Mouse (Mus musculus) adrenal gland, postnatal 0 days (tissue): Measurements from ENCODE around the gene Manba. TPM values are rescaled to one million over a fixed set of nuclear protein-coding genes. Genes with fewer than 3 reads are reported as not detected.

Source experiments
- polyA plus RNA-seq: library from polyadenylated mRNA; unstranded; fragments of >200 nt; fragmentation: Nextera tagmentation; extraction: Ambion mirVana; gene quantifications from 2 replicates; pipeline ENCODE4 v1.2.1, GENCODE M21; 2015

Gene Manba
- 8.3 and 18.6 TPM in 2 replicates for polyA plus RNA-seq

GRCm38 (mm10) chr3:135485128-135485899 lies at the start of gene Manba:
Manba (plus strand) TSS chr3:135485611.

DNA sequence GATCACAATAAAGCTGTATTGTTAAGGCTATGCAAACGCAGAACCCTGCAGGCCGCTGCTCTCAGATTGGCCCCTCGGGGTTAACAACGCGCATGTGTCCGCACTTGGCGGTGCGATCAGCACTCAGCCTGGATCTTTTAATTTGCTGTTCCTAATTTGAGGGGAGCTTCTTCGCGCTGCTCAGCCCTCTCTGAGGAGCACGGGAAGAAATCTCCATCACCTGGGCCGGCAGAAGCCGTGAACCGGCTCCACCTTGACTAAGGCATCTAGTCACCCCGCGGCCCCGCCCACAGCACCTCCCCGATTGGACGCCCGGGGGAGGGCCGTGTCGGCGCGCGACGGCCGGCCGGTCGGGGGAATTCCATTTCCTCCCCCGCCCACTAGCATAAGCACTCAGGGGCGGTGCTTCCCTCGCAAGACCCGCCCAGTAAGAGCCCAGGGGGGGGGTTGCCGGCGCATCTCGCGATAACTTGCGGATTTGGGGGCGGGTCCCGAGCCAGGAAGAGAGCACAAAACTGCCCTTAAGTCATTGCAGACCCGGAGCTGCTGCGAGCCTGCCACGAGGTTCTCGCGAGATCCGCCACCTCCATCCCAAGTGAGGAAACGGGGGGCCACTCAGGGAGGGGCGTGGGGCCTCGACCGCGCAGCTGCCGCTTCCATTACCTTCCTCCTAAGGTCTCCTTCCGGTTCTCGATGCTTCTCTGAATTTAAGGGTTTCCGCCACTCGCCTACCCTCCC lies 47.5 kb upstream of the Manba start, which contains the start of gene Ube2d3:
Gene Ube2d3 (plus strand): TSS at position 392 of the 738 bp plus-strand sequence.

Other genes starting within 250 kb of the Manba start
- gene Bdh2, start 204.4 kb upstream of the Manba start, polyA plus RNA-seq = 8.4 and 18.7 TPM in 2 replicates
- gene Slc9b2, start 177.9 kb upstream of the Manba start, polyA plus RNA-seq = 1.4 and 4.2 TPM in 2 replicates
- gene Slc9b1, start 137.6 kb upstream of the Manba start, polyA plus RNA-seq = 0.08 and 0.90 TPM in 2 replicates
- gene Cisd2, start 61.7 kb upstream of the Manba start, polyA plus RNA-seq = 31.1 and 31.4 TPM in 2 replicates
- 329 and 419 TPM in 2 replicates for gene Ube2d3, start 47.5 kb upstream of the Manba start, polyA plus RNA-seq
- 14.1 and 19.6 TPM in 2 replicates for gene Nfkb1, start 205.9 kb downstream of the Manba start, polyA plus RNA-seq